Mouse (Mus musculus) liver, adult 2 months (tissue): ENCODE measurements around the gene Siglec1. TPM values are rescaled to one million over a fixed set of nuclear protein-coding genes. Genes with fewer than 3 reads are reported as not detected.
A peak's percentile ranks its signal among the peaks of the same experiment; 100 is the strongest.

Source experiments
- DNase-seq: peaks from one replicate; pipeline ENCODE4 v3.0.0-alpha.2; 2011; ENCODE audit warnings: low read depth, low spot score; ENCODE audit errors: extremely low read depth
- H3K27ac ChIP-seq: fragments of 200-500 bp; replicated peaks from 2 replicates; pipeline ENCODE4 v1.5.1; 2012; ENCODE audit warnings: low read depth, mild to moderate bottlenecking, control low read depth, inconsistent platforms, low read length; ENCODE audit not compliant: insufficient read depth
- H3K27me3 ChIP-seq: fragments of 200-500 bp; 2 replicates; pipeline ENCODE4 v1.6.1; 2012; ENCODE audit warnings: mild to moderate bottlenecking, moderate library complexity, low read length, inconsistent platforms; ENCODE audit not compliant: control insufficient read depth, insufficient read depth
- H3K36me3 ChIP-seq: fragments of 200-500 bp; 2 replicates; pipeline ENCODE4 v1.6.1; 2012; ENCODE audit warnings: low read length, inconsistent platforms; ENCODE audit not compliant: control insufficient read depth, insufficient read depth
- H3K4me1 ChIP-seq: fragments of 200-500 bp; 2 replicates; pipeline ENCODE4 v1.6.1; 2011; ENCODE audit warnings: low read length; ENCODE audit not compliant: control insufficient read depth, insufficient read depth
- H3K4me3 ChIP-seq: fragments of 200-500 bp; 2 replicates; pipeline ENCODE4 v1.5.1; 2011; ENCODE audit warnings: low read depth, mild to moderate bottlenecking, control low read depth, low read length, moderate library complexity; ENCODE audit not compliant: insufficient read depth
- H3K79me2 ChIP-seq: fragments of 200-500 bp; 2 replicates; pipeline ENCODE4 v1.6.1; 2012; ENCODE audit warnings: inconsistent platforms, mild to moderate bottlenecking, low read length, moderate library complexity; ENCODE audit not compliant: control insufficient read depth, insufficient read depth
- H3K9ac ChIP-seq: fragments of 200-500 bp; 2 replicates; pipeline ENCODE4 v1.6.1; 2012; ENCODE audit warnings: low read depth, mild to moderate bottlenecking, control low read depth, inconsistent platforms, low read length
- CTCF ChIP-seq: fragments of 200-500 bp; IDR thresholded peaks from 2 replicates; pipeline ENCODE4 v1.5.1; 2011; ENCODE audit warnings: low read depth, low read length, control low read depth
- POLR2A ChIP-seq: fragments of 200-500 bp; IDR thresholded peaks from 2 replicates; pipeline ENCODE4 v1.6.1; 2011; ENCODE audit warnings: low read length, control low read depth; ENCODE audit not compliant: insufficient read depth; ENCODE audit errors: extremely low read depth
- WGBS: fragments of 180-500 bp; shearing (Covaris S2); methylation state at CpG from one replicate; pipeline ENCODE4 v1.1.7; 2018; 5-methylcytosine and 5-hydroxymethylcytosine counted together
- polyA plus RNA-seq: library from polyadenylated mRNA; depleted of rRNA; stranded (reverse); fragments of >200 nt; gene quantifications from 2 replicates; pipeline ENCODE4 v1.2.3, GENCODE M21; 2012; rRNA removed
- total RNA-seq: library from RNA; depleted of rRNA; stranded (reverse); fragments of >200 nt; gene quantifications from 2 replicates; pipeline ENCODE4 v1.2.3, GENCODE M21; 2014; rRNA removed

The Siglec1 gene
- total and polyA plus RNA-seq, 2 experiments: 4.5 to 9.9 TPM

DNA sequence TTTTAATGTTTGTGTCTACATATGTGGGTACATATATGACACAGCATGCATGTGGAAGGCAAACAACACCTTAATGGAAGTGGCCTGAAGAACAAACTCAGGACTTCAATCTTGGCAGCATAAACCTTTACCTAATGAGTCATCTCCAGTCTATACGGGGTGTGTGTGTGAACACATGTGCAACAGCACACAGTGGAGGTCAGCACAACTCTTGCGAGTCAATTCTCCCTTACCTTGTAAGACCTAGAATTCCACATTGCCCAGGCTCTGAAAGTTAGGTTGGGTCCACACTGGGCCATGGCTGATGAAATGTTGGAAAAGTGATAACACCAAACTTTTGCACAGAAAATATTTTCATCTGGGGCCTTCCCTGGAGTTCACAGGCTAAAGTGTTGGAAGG is 56.0 kb downstream of the Siglec1 start:
- H3K79me2 ChIP-seq: no peaks in the 10 kb centered on the region
- H3K9ac ChIP-seq: no peak overlapping the region
- H3K4me3 ChIP-seq: no peak overlapping the region
- no peaks in the 10 kb centered on the region for H3K27me3 ChIP-seq
- peaks cover 10% of the 10 kb centered on the region for H3K4me1 ChIP-seq
- H3K27ac ChIP-seq: no peak overlapping the region
- TF ChIP-seq POLR2A (no peak), CTCF (no peak)
- DNase-seq: no peak
- 55% methylated on average over 2 of the region's 2 CpGs for WGBS
- H3K36me3 ChIP-seq: peaks cover 6% of the 10 kb centered on the region; the same call in 1 of the 2 replicates

DNA sequence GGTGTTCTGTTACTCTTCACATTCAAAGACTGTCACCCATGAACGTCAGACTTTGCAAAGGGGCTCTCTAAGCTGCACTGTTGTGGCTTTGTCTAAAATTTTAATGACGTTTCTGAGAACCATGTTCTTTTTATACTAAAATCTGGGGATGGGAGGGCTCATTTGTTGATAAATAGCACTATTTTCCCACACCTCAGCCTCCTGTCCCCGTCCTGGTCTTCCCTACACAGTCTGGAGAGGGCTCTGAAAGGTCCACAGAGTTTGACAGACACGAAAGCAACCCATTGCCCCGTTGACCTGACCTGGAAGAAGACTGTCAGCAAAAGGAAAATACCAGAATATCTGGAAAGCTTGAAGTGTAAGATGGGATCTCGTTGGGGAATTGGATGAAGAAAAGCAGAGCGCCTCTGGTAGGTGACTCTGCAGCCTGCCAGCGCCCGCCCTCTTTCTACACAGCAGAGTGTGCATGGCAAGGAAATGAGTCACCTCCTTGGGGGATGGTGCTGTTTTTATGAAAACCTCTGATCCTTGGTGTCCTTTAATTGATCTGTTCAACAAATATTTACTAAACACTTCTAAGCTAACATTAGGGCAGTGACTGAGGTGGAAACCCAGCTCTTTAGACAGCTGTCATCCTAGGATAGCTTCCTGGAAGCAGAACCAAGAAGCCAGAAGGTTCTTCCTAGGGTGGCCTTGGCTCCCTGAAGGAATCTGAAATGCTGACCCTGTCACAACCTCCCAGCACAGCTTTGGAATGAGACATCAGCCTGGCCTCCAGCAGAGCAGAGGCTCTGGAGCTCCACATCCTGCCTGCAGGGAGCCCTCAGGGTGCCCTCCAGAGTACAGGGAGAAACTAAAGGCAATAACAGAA is 57.3 kb downstream of the Siglec1 start:
- H3K79me2 ChIP-seq: no peaks in the 10 kb centered on the region
- no peak for TF ChIP-seq POLR2A
- peak; percentile 8; the same call in 1 of the 2 replicates for TF ChIP-seq CTCF
- 9% methylated on average over 9 of the region's 9 CpGs for WGBS
- H3K4me3 ChIP-seq: no peak overlapping the region
- peak overlapping the region; percentile 54 for H3K27ac ChIP-seq
- peak overlapping the region; percentile 9 for H3K9ac ChIP-seq
- H3K4me1 ChIP-seq: peaks cover 10% of the 10 kb centered on the region
- no peaks in the 10 kb centered on the region for H3K27me3 ChIP-seq
- H3K36me3 ChIP-seq: peaks cover 13% of the 10 kb centered on the region
- peak; percentile 91 for DNase-seq

GRCm38 (mm10) chr2:131026941-131027340 is 59.6 kb downstream of the Siglec1 start:
- no peak overlapping the region for H3K9ac ChIP-seq
- peaks cover 28% of the 10 kb centered on the region for H3K36me3 ChIP-seq
- H3K27me3 ChIP-seq: no peaks in the 10 kb centered on the region
- H3K79me2 ChIP-seq: no peaks in the 10 kb centered on the region
- no peak overlapping the region for H3K27ac ChIP-seq
- DNase-seq: no peak
- peaks cover 10% of the 10 kb centered on the region for H3K4me1 ChIP-seq
- WGBS: 80% methylated on average over 3 of the region's 3 CpGs
- H3K4me3 ChIP-seq: no peak overlapping the region
- TF ChIP-seq CTCF (no peak), POLR2A (no peak)

DNA sequence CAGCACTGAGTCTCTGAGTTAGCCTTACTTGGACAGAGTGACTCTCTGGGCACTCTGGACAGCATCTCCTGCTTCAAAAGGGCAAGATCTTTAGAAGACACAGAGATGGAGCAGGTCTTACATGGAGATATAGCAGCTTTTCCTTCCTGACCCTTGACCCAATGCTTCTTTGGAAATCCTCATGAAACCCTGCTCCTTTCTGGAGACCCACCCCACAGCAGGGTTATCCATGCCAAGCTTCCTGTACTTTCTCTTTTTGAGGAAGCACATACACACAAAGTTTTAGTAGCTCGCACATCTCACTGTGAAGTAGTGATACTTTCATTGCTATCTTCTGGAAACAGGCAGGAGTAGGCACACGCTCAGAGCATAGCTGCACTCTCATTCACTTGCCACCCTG is 61.3 kb downstream of the Siglec1 start:
- no peak for DNase-seq
- Histone ChIP-seq H3K4me3 (no peak overlapping the region), H3K4me1 (peaks cover 9% of the 10 kb centered on the region), H3K27me3 (no peaks in the 10 kb centered on the region), H3K36me3 (peaks cover 44% of the 10 kb centered on the region), H3K79me2 (no peaks in the 10 kb centered on the region), H3K27ac (no peak overlapping the region), H3K9ac (no peak overlapping the region)
- TF ChIP-seq POLR2A (no peak), CTCF (no peak)
- WGBS: 93% methylated on average over 2 of the region's 2 CpGs

Other genes starting within 250 kb of the Siglec1 start
- gene 4930402H24Rik, start 180.4 kb downstream of the Siglec1 start, total RNA-seq: 14.8 and 19.9 TPM in 2 replicates
- 15.4 and 18.2 TPM in 2 replicates for gene 4930402H24Rik, start 180.4 kb downstream of the Siglec1 start, polyA plus RNA-seq
- 27.2 and 32.6 TPM in 2 replicates for gene Atrn, start 180.3 kb downstream of the Siglec1 start, total RNA-seq
- gene Atrn, start 180.3 kb downstream of the Siglec1 start, polyA plus RNA-seq: 13.5 and 16.6 TPM in 2 replicates
- not detected in 2 replicates for gene Gfra4, start 43.7 kb downstream of the Siglec1 start, total RNA-seq
- gene Gfra4, start 43.7 kb downstream of the Siglec1 start, polyA plus RNA-seq: 0.07 and 0.17 TPM in 2 replicates
- gene Adam33, start 23.0 kb downstream of the Siglec1 start, total RNA-seq: 0.28 and 0.67 TPM in 2 replicates
- gene Adam33, start 23.0 kb downstream of the Siglec1 start, polyA plus RNA-seq: 1.1 and 1.7 TPM in 2 replicates
- gene Hspa12b, start 40.5 kb upstream of the Siglec1 start, total RNA-seq: 0.87 and 1.0 TPM in 2 replicates
- 0.67 and 1.1 TPM in 2 replicates for gene Hspa12b, start 40.5 kb upstream of the Siglec1 start, polyA plus RNA-seq
- gene Gm11037, start 46.7 kb upstream of the Siglec1 start, total RNA-seq: not detected in 2 replicates
- gene Gm11037, start 46.7 kb upstream of the Siglec1 start, polyA plus RNA-seq: not detected in 2 replicates
- 3.4 and 3.6 TPM in 2 replicates for gene 1700037H04Rik, start 73.3 kb upstream of the Siglec1 start, total RNA-seq
- 16.6 and 20.3 TPM in 2 replicates for gene 1700037H04Rik, start 73.3 kb upstream of the Siglec1 start, polyA plus RNA-seq
- 27.3 and 27.5 TPM in 2 replicates for gene Cenpb, start 93.3 kb upstream of the Siglec1 start, total RNA-seq
- gene Cenpb, start 93.3 kb upstream of the Siglec1 start, polyA plus RNA-seq: 35.2 and 40.5 TPM in 2 replicates
- gene Cdc25b, start 100.2 kb upstream of the Siglec1 start, total RNA-seq: 0.94 and 1.0 TPM in 2 replicates
- 1.1 and 1.5 TPM in 2 replicates for gene Cdc25b, start 100.2 kb upstream of the Siglec1 start, polyA plus RNA-seq
- gene Spef1, start 100.5 kb upstream of the Siglec1 start, total RNA-seq: 0.37 and 0.81 TPM in 2 replicates
- 0.76 and 0.96 TPM in 2 replicates for gene Spef1, start 100.5 kb upstream of the Siglec1 start, polyA plus RNA-seq
- 12.4 and 15.4 TPM in 2 replicates for gene Ap5s1, start 120.3 kb upstream of the Siglec1 start, total RNA-seq
- gene Ap5s1, start 120.3 kb upstream of the Siglec1 start, polyA plus RNA-seq: 49.1 and 53.8 TPM in 2 replicates
- gene Mavs, start 147.3 kb upstream of the Siglec1 start, total RNA-seq: 25.0 and 40.6 TPM in 2 replicates
- gene Mavs, start 147.3 kb upstream of the Siglec1 start, polyA plus RNA-seq: 134 and 135 TPM in 2 replicates
- 16.0 and 16.2 TPM in 2 replicates for gene Pank2, start 175.7 kb upstream of the Siglec1 start, total RNA-seq
- gene Pank2, start 175.7 kb upstream of the Siglec1 start, polyA plus RNA-seq: 6.1 and 6.6 TPM in 2 replicates